Mouse (Mus musculus) lung, postnatal 36 days (tissue): ENCODE results near the gene Tmem132d.
A peak's percentile ranks its signal among the peaks of the same experiment; 100 is the strongest.

Experiments used
- DNase-seq: peaks from one replicate; pipeline ENCODE4 v3.0.0; 2022; ENCODE audit warnings: mixed read lengths

Gene Tmem132d

DNA sequence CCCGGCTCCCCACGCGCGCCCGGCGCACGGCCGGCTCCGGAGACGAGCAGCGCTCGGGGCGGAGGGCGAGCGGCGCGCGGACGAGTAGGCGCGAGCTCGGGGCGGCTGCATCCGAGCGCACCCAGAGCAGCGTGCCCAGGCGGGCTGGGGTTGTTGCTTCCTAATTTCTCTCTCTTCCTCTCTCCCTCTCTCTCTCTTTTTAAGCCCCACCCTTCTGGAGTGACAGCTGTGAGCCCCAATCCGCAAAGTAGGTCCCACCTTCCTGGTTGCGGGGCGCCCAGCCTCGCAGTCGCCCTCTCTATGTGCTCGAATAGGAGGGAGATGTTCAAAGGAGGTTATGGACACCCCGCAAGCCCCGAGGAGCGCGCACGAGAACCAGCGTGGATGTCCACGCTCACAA is at the start of gene Tmem132d:
Gene Tmem132d (minus strand): TSS at position 162 of the 400 bp plus-strand sequence.
- DNase-seq = peak; percentile 33

GRCm38 (mm10) chr5:128480816-128481215 is 47.9 kb upstream of the Tmem132d start:
- no peak for DNase-seq

DNA sequence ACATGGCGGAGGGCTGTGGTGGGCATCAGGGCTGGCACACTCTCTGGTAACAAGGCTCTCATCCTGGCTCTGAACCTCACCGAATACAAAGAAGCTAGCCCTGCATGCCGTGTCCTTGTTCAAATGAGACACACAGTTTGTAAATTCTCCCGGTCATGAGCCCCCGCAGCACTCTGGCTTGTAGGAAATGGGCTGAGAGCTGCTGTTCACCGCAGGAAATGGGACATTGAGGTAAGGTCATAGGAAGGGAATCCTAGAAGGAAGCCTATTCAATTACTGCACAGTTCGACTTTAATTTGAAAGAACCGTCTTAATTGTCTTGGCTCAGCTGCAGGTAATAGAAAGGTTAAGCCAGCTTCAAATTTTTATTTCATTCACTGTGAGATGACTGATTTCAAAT is 42.5 kb upstream of the Tmem132d start:
- no peak for DNase-seq

DNA sequence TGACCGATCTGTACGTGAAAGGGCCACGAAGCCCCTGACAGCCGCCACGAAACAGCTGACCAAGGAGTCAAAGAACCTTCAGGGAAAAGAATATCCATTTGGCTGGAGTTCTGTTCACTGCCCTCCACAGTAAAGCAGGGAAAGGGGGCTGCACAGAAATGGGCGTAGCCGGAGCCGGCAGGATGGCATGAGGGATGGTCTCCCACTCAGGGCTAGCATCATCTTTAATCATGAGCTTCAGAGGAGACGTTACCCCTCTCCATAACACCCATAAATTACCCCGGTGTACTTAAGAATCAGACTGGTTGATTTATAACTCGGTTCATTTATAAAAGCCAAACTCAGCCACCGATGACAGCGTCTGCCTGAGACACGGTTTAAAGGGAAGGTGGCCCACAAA is 36.9 kb upstream of the Tmem132d start:
- no peak for DNase-seq

DNA sequence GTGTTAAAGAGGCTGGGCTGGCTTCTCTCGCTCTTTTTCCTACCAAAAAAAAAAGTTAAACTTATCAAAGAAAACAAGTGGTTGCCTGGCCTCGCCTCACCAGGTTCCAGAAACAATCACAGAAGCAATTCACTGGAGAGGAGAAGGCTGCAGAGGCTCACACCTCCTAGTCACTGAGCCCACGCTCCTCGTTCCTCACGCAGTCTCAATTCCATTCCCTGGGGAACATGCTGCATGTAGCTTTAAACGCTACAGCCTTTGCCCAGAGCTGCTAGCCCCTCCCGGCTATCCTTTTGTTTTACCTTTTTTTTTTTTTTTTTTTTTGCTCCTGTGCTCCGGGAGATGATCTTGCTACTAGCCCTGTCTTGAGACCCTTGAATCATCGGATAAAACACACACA is 31.6 kb upstream of the Tmem132d start:
- no peak for DNase-seq

GRCm38 (mm10) chr5:128460605-128461004 is 27.7 kb upstream of the Tmem132d start:
- DNase-seq = no peak

DNA sequence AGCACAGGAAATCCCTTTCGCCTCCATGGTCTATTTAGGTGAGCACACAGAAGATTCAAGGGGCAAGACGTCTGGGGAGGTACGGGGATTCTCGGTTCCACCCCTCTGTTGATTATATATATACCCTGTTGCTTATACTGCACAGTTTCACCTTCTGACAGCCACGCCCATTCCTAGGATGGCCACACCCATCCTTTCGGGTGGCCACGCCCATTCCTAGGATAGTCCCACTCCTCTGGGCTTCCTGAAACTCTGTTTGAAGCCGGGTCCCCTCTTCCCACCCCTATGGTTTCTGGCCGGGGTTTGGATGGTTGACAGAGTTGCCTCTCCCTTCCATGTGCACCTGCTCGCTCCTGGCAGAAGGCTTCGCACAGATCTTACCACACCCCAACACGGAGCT is 22.9 kb upstream of the Tmem132d start:
- no peak for DNase-seq

DNA sequence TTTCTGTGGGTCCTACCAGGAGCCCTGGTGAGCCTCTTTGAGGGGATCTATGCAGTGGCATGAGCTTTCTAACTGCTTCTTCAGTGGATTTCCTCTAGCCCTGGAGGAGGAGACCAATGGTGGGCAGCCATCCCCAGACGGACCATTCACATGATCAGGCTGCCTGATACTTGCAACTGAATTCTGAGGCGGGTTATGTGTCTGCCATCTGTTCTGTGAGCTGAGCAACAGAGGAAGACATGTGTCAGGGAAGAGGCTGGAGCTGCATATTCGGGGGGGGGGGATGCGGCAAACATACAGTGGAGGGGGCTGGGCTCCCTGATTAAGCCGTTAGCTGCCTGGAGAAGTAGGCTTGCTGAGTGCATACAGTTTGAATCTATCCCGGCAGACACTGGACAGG is 19.3 kb upstream of the Tmem132d start:
- no peak for DNase-seq

GRCm38 (mm10) chr5:128450808-128451207 is 17.9 kb upstream of the Tmem132d start:
- no peak for DNase-seq

DNA sequence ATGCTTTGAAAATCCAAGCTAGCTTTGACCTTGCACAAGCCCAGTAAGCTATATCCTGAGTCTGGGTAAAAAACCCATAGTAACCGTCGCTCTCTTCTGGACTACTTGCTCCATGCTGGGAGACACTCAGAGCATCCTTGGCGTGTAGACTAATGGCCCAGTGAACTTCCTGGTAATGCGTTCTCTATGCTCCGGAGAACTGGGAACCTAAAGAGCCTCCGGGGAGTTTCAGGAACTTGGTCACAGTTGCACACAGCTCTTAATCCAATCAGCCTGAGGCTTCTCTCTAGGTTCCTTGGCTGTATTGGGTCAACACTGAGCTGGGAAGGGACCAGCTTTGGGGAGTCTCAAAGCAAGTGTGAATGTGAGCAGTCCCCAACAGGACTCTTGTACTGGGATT is 12.0 kb upstream of the Tmem132d start:
- no peak for DNase-seq

DNA sequence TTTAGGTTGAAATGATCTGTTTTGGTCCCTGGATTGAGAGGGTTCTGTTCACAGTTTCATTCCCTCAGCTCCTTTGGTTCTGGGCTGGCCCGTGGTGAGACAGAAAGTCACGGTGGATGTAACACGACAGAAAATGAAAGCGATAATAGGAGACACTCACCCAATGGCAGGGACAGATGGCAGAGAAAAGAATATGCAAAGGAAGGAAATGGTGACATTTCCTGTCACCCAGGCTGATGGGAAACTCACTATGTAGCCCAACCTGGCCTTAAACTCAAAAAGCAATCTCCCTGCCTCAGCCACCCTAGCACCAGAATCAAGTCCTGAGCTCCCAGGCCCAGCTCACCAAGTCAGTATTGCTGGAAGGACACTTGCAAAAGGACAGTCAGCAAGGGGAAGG is 11.0 kb upstream of the Tmem132d start:
- DNase-seq = no peak

GRCm38 (mm10) chr5:128441121-128441520 is 8.2 kb upstream of the Tmem132d start:
- DNase-seq = no peak

DNA sequence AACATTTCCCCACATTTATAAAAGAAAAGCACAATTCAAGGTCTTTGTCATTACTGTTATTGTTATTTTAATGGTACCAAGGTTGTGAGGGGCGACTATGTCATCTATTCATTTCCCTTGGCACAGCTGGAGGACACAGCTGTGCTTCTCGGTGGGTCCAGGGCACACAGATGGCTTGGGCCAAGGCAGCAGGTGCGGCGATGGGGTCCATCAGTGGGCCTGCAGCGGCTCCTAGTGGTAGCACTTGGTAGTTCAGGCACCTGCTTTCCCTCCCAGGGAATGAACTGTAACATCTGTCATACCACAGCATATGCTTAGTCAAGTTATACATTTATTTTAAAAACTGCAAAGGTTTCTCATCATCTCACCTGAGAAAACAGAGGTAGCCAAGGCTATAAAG is 7.0 kb upstream of the Tmem132d start:
- peak; percentile 51 for DNase-seq

GRCm38 (mm10) chr5:128438078-128438477 is 5.2 kb upstream of the Tmem132d start:
- no peak for DNase-seq

GRCm38 (mm10) chr5:128436909-128437308 is 4.0 kb upstream of the Tmem132d start:
- peak; percentile 67 for DNase-seq

- no peak for DNase-seq
Measured at GRCm38 (mm10) chr5:128435683-128436082, 2.8 kb upstream of the Tmem132d start.

GRCm38 (mm10) chr5:128433786-128434185 is 909 bp upstream of the Tmem132d start:
- no peak for DNase-seq

- DNase-seq = no peak
Measured at GRCm38 (mm10) chr5:128432422-128432821, 455 bp downstream of the Tmem132d start.

GRCm38 (mm10) chr5:128424636-128425035 is 8.2 kb downstream of the Tmem132d start:
- peak; percentile 27 for DNase-seq

- DNase-seq = no peak
Measured at GRCm38 (mm10) chr5:128424213-128424612, 8.7 kb downstream of the Tmem132d start.

DNA sequence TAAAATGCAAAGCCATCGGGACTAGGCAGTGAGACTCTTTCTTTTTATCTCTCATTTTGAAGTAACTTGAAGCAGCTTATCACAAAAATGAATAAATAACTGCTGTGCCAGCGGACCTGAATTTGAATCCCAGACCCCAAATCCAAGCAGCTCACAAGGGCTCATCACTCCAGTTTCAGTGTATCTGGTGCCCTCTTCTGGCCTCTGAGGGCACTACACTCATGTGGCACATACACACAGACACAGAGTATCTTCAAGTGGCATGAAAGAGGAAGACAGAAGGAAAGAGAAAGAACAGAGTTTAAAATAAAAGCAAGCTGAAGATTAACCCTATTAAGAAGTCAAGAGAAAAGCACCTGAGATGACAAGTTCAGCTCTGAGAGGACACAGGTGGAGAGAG is 10.8 kb downstream of the Tmem132d start:
- no peak for DNase-seq

- DNase-seq = no peak
Measured at GRCm38 (mm10) chr5:128418149-128418710, 14.6 kb downstream of the Tmem132d start.

GRCm38 (mm10) chr5:128414056-128414455 is 18.8 kb downstream of the Tmem132d start:
- no peak for DNase-seq

DNA sequence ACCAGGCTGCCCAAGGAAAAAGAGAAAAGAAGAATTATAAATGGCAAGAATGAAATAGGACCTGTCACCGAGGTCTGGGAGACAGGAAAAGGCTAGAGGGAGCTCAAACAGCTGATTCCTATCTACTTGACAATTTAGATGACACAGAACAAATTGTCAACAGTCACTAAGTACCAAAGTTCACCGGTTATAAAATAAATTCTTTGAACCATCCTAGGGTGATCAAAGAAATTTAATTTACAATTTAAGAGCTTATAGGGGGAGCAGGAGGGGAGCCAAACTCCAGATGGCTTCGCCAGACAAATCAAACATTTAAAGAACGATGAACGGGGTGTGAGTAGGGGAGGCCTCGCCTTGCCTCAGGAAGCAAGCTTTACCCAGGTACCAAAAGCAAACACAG is 20.6 kb downstream of the Tmem132d start:
- no peak for DNase-seq

- DNase-seq = no peak
Measured at GRCm38 (mm10) chr5:128407546-128407945, 25.3 kb downstream of the Tmem132d start.

- no peak for DNase-seq
Measured at GRCm38 (mm10) chr5:128405071-128405470, 27.8 kb downstream of the Tmem132d start.
